Mouse (Mus musculus) megakaryocyte, embryonic 14.5 days (primary cell): ENCODE results near the gene Mrgprf. TPM values are rescaled to one million over a fixed set of nuclear protein-coding genes. Genes with fewer than 3 reads are reported as not detected.

Source experiments
- H3K27me3 ChIP-seq: replicated peaks from 2 replicates; pipeline ENCODE3; 2012; ENCODE audit warnings: inconsistent platforms
- H3K36me3 ChIP-seq: replicated peaks from 2 replicates; pipeline ENCODE3; 2012; ENCODE audit warnings: low read length, inconsistent platforms, mixed read lengths
- H3K4me1 ChIP-seq: 2 replicates; pipeline ENCODE4 v1.6.1; 2012; ENCODE audit warnings: inconsistent platforms
- H3K4me3 ChIP-seq: replicated peaks from 2 replicates; pipeline ENCODE3; 2012; ENCODE audit warnings: moderate library complexity, mild to moderate bottlenecking, inconsistent platforms
- H3K9me3 ChIP-seq: 2 replicates; pipeline ENCODE4 v1.6.1; 2012; ENCODE audit warnings: inconsistent platforms
- FLI1 ChIP-seq: IDR thresholded peaks from 2 replicates; pipeline ENCODE4 v1.6.1; 2012; ENCODE audit warnings: low read length, inconsistent platforms, mixed read lengths
- GATA1 ChIP-seq: IDR thresholded peaks from 3 replicates; pipeline ENCODE4 v1.6.1; 2012; ENCODE audit warnings: mixed read lengths, low read length, inconsistent platforms, borderline replicate concordance
- polyA plus RNA-seq: library from polyadenylated mRNA; stranded (reverse); fragments of >175 nt; gene quantifications from 2 replicates; pipeline ENCODE4 v1.2.3, GENCODE M21; 2012; ENCODE audit warnings: low replicate concordance; ENCODE audit not compliant: insufficient read depth

Gene Mrgprf
- polyA plus RNA-seq, 1 experiment: not detected

DNA sequence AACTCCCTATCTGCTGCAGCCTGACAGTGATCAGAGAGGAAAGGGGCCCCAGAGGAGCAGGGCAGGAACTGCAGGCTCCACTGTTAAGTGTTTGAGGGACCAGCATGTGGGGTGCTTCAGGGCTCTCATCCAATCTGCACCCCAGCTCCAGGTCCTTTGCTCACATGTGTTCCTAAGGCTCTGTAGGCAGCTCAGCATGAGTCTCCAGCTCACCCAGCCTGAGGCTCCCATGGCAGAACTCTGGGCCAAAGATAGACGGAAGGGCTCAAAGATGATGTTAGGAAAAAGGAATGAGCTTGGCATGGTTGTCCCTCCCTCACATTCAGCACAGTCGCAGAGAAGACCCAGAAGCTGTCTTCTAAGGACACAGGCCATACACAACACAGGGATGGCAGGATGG is 30.0 kb downstream of the Mrgprf start:
- Histone ChIP-seq H3K4me1 (peaks cover 11% of the 10 kb centered on the region), H3K27me3 (peaks cover 37% of the 10 kb centered on the region), H3K4me3 (no peak overlapping the region), H3K9me3 (0 out of 2 replicates have a peak, but pooled peaks cover 4% of the 10 kb centered on the region), H3K36me3 (no peaks in the 10 kb centered on the region)
- no peak for TF ChIP-seq GATA1
- no peak for TF ChIP-seq FLI1

DNA sequence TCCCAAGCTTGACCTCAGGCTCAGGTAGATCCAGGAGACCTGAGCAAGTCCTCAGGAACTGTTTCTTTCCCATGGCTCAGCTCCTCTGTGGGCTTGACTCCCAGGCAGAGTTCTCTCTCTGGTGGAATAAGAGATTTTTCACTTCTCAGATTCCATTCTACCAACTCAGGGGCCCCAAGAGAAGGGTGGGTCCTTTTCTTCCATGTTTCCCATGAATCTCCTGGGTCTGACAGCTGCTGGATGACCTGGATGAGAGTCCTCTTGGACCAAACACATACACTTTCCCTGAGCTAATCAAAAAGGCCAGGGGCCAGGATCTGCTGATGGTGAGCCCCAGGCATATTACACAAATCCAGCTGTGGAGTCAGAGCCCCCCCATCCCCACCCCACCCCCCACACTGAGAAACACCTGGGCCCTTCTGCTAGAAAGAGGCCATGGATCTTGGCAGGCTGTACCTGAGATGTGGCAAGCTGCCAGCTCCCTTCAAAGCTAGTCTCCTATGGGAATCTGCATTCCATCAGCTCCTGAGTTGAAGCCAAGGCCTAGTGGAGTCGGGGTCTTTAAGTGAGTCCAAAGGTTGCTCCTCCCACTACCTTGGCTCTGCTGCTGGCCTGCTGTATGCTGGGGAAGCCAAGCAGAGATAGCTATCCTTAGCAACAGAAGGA is 31.9 kb downstream of the Mrgprf start:
- H3K36me3 ChIP-seq: no peaks in the 10 kb centered on the region
- H3K27me3 ChIP-seq: peaks cover 39% of the 10 kb centered on the region
- H3K9me3 ChIP-seq: 0 out of 2 replicates have a peak, but pooled peaks cover 5% of the 10 kb centered on the region
- H3K4me1 ChIP-seq: peaks cover 11% of the 10 kb centered on the region
- no peak overlapping the region for H3K4me3 ChIP-seq
- TF ChIP-seq FLI1 (no peak), GATA1 (no peak)

DNA sequence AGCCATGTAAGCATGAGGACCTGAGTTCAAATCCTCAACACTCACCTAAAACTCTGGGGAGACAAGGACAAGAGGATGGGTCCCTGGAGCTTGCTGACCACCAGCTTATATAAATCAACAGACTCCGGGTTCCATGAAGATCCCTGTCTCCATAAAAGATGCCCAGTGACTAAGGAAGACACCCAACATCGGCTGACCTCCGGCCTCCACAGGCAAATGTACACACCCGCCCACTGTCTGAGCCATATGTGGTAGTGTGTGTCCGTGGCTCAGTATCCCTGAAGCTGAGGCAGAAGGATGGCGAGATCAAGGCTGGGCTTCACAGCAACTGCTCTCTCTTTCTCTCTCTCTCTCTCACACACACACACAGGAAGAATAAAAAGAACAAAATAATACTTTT is 33.3 kb downstream of the Mrgprf start:
- H3K36me3 ChIP-seq: no peaks in the 10 kb centered on the region
- H3K4me1 ChIP-seq: peaks cover 11% of the 10 kb centered on the region
- no peak overlapping the region for H3K4me3 ChIP-seq
- H3K9me3 ChIP-seq: peaks cover 17% of the 10 kb centered on the region
- TF ChIP-seq GATA1: no peak
- no peak for TF ChIP-seq FLI1
- H3K27me3 ChIP-seq: peaks cover 49% of the 10 kb centered on the region

DNA sequence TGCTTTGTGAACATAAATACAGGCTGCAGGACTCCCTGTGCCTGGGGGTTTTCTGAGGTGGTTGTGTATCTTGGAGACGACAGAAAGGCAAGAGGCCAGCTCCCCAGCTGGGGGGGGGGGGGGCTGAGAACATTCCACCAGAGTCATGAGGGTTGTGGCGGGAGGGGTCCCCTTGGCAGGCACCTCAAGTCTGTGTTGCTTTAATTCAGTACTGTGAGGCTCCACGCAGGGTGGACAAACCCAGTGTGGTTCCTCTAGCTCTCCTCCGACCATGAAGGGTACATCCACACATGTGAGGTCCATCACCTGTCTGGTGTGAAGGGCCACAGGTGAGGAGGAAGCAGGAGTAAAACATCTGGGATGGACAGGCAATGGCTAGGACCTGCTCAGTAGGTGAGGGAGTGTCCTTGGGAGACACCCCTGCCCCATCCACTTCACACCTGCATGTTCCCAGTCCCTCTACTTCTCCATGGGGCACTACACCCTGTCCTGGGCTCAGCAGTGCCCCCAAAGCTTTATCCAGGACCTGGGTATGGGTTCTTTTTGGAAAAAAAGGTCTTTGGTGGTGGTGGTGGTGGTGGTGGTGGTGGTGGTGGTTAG is 33.9 kb downstream of the Mrgprf start:
- no peak overlapping the region for H3K4me3 ChIP-seq
- peaks cover 49% of the 10 kb centered on the region for H3K27me3 ChIP-seq
- peaks cover 11% of the 10 kb centered on the region for H3K4me1 ChIP-seq
- H3K9me3 ChIP-seq: peaks cover 18% of the 10 kb centered on the region
- no peaks in the 10 kb centered on the region for H3K36me3 ChIP-seq
- TF ChIP-seq GATA1: no peak

DNA sequence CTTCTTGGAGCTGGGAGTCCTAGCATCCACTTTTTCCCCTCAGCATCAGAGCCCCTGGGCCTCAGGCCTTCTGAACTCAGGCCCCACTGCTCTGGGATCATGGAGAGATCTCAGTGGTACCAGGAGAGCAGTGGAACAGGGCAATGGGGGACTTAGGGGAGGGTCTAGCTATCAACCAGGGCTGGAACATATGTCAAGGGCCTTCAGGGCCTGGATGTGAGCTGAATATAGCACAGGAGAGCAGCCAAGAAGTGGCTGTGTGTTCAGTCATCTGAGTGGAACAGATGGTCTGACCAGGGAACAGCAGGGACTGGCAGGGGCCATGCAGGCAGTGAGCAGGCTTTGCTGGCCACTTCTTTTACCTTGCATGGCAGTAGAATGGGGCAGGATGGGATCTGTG is 34.6 kb downstream of the Mrgprf start:
- H3K36me3 ChIP-seq: no peaks in the 10 kb centered on the region
- TF ChIP-seq FLI1: no peak

DNA sequence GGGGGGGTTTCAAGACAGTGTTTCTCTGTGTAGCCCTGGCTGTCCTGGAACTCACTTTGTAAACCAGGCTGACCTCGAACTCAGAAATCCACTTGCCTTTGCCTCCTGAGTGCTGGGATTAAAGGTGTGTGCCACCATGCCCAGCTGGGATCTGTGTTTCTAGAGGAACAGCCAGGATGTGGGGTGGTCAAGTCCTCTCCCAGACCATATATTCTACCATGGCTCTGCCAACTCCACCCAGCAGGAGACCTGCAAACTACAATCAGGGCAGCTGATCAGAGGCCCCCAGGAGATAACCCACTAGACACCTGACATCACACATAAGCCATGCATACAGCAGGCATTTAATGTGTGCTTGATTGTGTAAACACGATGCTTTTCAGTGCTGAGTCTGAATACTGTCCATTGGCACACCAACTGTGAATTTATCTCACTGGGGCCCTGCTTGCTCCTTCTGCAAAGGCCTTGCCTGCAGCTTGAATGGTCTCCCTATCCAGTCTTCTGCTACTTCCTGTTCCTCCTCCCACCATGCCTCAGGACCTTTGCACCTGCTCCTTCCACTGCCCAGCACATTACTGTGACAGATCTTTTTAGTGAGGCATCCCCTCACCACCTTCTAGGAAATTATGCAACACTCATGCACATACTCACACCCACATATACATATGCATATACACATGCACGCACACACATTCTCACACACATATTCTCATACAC is 35.1 kb downstream of the Mrgprf start:
- Histone ChIP-seq H3K27me3 (peaks cover 46% of the 10 kb centered on the region), H3K4me1 (peaks cover 5% of the 10 kb centered on the region), H3K36me3 (no peaks in the 10 kb centered on the region), H3K9me3 (peaks cover 18% of the 10 kb centered on the region), H3K4me3 (no peak overlapping the region)
- TF ChIP-seq FLI1 (no peak), GATA1 (no peak)

More for the DNA sequence above, 34.6 kb downstream of the Mrgprf start:
- Histone ChIP-seq H3K9me3 (peaks cover 18% of the 10 kb centered on the region), H3K27me3 (peaks cover 46% of the 10 kb centered on the region), H3K4me1 (peaks cover 11% of the 10 kb centered on the region), H3K4me3 (no peak overlapping the region)

DNA sequence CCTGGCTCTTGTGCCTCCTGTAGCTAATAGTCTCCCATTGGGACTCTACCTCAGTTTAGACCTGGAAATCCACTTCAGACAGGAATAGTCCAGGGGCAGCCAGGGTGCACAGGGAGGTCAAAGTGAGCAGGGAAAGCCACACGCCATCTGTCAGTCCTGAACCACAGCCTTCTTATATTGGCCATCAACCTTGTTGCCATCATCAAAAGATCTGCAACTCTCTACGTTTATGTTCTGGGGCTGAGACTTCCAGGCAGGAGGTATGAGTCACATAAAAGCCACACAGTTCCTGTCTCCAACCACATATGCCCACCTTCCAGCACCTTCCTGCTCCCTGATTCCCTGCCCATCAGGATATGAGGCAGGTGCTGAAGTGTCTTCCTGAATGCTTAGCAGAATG is 37.3 kb downstream of the Mrgprf start:
- Histone ChIP-seq H3K4me1 (no peaks in the 10 kb centered on the region), H3K9me3 (peaks cover 14% of the 10 kb centered on the region), H3K4me3 (no peak overlapping the region), H3K36me3 (no peaks in the 10 kb centered on the region), H3K27me3 (peaks cover 35% of the 10 kb centered on the region)
- no peak for TF ChIP-seq GATA1
- no peak for TF ChIP-seq FLI1

DNA sequence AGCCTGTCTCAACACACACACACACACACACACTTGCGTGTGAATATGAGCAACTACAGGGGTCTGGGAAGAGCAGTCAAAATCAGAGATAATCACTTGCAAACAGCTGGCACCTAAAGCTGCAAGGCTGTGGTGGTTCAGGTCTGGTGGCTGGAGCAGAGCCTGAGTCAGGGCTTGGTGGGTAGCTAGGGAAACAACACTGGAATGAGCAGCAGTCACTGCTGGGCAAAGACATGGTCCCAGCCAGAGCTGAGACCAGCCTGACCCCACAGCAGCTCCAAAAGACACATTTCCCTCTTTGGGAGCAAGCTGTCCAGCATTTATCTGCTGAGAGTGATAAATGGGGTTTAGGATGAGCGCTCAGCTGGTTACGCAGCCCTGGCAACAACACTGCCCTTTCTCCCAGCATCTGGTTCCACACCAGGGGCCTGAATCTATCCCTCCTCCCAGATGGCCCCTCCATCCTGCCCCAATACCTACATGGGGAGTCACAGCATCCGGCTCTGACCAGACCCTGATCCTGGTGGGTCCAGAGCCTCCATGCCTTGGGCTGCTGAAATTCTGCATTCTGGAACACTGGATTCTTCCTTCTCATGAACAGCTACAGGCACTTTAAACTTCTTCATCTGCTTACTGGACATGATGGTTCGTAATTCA is 39.7 kb downstream of the Mrgprf start:
- Histone ChIP-seq H3K4me1 (no peaks in the 10 kb centered on the region), H3K4me3 (no peak overlapping the region), H3K9me3 (peaks cover 14% of the 10 kb centered on the region), H3K36me3 (no peaks in the 10 kb centered on the region), H3K27me3 (peaks cover 23% of the 10 kb centered on the region)
- TF ChIP-seq FLI1 (no peak), GATA1 (no peak)

Other genes starting within 250 kb of the Mrgprf start
- 1.3 and 2.1 TPM in 2 replicates for gene 1810010D01Rik, start 92.7 kb upstream of the Mrgprf start, polyA plus RNA-seq
- 3.9 TPM in 1 of 2 replicates, not detected in the other for gene Tpcn2, start 16.8 kb upstream of the Mrgprf start, polyA plus RNA-seq
- gene Mrgprd, start 14.0 kb downstream of the Mrgprf start, polyA plus RNA-seq: not detected in 2 replicates